Mouse (Mus musculus) embryo, embryonic 10.5 days (tissue): ENCODE data around the gene Med29.

Experiments
- DNase-seq: peaks from one replicate; pipeline ENCODE4 v3.0.0-alpha.2; 2015; ENCODE audit warnings: low spot score

Med29 gene

DNA sequence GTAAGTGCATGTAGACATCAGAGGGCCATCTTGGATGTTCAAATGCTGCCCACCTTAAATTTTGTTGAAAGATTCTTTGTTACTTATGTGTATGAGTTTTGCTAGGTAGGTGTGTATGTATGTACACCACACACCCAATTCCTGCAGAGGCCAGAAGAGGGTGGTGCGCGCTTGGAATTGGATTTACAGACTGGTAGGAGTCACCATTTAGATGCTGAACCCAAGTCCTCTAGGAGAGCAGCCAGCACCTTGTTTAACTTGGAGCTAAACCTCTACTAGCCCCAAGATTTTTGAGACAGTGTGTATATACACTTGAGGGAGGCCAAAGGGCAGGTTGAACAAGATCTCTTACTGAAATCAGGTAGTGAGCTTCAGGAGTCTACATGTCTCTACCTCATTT, 39.2 kb downstream of the Med29 start:
- DNase-seq, result no peak

DNA sequence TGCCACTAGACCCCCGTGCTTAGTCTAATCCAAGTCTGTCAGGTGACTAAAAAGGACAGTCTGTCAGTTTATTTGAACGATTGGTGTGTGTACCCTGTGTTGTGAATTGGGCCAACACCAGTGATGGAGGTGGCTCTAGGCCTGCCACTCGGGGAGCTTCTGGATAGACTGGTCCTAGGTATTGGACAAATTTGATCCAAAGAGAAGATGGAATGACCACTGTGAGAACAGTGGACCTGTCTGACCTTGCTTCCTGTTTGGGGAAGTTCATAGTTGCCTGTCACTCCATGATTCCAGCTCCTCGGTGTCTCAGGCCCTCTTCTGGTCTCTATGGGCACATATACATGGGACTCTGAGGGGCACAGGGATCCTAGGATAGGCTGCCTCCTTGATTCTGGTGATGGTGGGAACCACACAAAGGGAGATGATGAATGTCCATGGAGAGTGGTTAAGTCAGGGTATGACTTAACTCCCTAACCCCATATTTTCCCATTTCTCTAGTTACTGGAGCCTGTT, 40.8 kb downstream of the Med29 start:
- no peak for DNase-seq

DNA sequence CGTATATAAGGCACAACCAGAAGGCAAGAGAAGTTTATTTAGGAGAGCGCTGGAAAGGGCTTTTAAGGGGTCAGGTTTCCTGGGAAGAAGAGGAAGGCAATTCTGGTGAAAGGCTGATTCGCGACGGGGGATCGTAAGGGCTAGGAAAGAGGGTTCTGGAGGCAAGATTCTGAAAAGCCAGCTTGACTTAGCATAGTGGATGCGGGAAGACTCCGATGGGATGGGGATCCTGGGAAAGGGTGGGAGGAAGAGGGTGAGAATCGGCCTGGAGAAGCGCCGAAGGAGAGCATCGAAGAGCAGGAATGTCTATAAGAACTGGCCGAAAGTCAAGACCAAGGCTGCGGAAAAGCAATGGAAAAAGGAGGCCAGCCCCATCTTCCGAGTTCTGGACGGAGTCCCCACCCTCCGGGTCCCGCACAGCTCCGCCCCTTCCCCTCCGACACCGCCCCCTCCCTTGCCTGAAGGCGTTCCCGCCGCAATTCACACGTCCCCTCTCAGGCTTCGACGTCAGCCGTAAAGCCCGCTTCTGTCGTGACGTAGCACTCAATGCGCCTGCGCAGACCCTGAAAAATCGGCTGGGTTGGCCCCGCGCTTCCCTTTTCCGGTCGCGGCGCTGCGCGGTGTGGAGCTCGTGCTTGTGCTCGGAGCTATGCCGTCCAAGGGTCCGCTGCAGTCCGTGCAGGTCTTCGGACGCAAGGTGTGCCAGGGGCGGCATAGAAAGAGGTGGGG, 42.2 kb downstream of the Med29 start, which contains the start of gene Rps16:
Gene Rps16, plus strand, starts transcription at position 498 of the 729 bp plus-strand sequence.
- peak; percentile 99 for DNase-seq

DNA sequence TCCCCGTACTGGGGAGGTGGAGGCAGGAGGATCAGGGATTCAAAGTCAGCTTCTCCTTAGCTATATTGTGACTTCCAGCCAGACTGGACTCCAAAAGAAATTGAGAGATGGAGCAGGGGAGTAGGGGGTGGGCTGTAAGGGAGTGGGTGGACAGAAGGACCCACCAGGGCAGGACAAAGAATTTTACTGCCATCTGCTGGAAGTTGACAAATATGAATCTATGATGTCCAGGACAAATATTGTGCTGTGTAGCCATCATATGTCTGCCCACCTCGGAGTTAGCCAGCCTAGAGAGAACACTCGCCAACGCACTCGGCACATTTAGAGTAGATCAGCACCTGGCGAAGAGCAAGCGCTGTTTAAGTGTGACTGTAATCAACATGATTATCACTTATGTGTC, 43.9 kb downstream of the Med29 start:
- DNase-seq, result peak; percentile 46

DNA sequence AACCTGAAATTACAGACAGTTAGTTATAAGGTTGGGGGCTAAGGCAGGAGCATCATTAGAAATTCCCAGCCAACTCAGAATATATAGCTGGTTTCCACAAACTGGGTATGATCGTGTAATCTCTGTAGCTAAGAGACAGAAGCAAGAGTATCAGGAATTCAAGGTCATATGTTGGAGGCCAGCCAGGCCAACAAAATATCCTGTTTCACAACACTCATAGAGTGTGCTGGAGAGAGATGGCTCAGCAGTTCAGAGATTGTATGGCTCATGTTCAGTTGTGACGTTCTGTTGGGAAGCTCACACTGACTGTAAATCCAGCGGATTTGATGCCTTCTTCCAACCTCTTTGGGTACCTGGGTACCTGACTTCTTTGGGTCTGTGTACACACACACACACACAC, 44.8 kb downstream of the Med29 start:
- no peak for DNase-seq

DNA sequence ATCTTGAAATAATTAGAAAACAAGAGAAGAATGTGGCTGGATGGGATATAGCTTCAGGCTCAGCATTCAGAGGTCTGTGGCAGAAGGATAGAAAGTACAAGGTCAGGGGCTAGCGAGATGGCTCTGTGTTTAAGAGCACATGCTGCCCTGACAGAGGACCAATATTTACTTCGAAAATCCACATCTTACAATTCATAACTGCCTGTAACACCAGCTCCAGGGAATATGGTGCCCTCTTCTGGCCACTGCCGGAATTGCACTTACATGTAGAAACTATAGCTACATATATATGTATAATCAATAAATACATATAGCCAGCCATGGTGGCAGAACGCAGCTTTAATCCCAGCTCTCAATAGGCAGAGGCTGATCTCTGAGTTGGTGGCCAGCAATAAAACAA, 47.9 kb downstream of the Med29 start:
- DNase-seq, result peak; percentile 87

DNA sequence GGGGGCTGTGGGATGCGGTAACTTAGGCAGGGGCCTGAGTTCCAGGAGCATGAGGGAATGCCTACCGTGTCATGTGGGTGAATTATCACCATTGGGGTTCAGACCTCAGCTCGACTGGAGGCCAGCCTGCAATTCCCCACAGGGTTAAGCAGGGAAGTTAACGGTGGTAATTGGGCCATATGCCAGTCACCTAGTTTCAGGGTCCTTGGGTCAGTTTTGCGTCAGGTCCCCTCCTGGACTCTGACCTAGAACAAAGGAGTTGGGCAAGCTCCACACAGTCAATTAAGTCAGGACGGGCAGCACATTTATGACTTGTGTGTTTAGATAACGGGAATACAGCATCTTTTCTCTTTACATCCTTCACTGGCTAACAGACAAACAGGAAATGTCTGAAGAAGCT, 51.1 kb downstream of the Med29 start:
- no peak for DNase-seq

DNA sequence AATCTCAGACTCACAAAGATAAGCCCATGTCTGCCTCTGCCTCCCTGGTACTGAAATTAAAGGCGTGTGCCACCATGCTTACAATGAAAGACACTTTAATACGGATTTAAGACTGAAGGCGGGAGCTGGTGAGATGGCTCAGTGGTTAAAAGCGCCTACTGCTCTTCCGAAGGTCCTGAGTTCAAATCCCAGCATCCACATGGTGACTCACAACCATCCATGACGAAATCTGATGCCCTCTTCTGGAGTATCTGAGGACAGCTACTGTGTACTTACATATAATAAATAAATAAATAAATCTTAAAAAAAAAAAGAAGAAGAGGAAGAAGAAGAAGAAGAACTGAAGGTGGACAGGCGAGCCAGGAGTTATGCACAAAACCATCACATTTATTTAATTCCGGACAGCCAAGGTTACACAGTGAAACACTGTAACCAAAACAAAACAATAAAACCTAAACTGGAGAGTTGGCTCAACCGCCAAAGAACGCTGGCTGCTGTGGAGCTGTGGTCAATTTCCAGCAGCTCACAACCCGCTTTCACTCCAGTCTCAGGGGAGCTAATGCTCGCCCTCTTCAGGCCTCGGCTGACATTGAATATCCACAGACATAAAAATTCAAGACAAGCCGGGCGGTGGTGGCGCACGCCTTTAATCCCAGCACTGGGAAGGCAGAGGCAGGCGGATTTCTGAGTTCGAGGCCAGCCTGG, 53.1 kb downstream of the Med29 start:
- DNase-seq, result peak; percentile 65

DNA sequence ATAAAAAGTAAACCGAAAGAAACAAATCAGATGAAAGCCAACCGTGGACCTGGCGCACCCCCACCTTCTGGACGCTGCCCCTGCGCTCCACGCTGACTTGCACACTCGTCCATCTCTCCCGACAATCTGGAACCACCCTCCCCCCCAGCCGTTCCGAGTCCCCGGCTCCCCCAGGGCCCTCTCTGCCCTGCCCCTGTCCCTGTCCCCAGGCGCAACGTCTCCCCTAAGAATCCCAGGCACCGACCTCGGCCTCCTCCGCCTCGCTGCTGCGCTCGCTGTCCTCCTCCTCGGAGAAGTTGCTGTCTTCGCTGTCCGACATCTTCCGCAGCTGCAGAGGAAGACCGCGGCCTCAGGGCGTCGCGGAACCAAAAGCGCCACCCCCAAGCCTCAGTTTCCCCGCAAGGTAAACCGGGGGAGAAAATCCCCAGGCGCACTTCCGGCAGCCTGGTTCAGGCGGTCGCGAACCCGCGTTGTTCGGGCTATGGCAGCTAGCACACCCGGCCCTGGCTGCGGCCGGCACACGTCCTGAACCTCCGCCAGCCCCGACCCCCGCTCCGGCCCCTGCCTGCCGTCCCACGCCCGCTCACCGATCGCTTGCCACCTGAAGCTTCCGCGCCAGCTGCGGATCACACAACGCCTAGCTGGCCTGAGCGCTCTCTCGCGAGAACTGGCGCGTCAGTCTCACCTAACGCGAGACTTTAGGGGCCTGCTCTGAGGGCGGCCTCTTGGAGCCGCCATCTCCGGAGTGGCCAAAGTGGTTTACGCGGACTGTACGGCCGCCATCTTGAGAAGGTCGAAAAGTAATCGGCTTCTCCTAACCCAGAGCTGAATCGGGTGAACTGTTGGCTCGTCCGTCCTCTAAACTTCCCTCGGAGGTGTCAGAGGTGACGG, 54.2 kb downstream of the Med29 start, which contains the start of gene Supt5:
Gene Supt5, minus strand, starts transcription at position 639 of the 891 bp plus-strand sequence.
- peak; percentile 100 for DNase-seq
